Mouse (Mus musculus) heart, embryonic 15.5 days (tissue): Measurements from ENCODE around the gene Il18r1. TPM values are rescaled to one million over a fixed set of nuclear protein-coding genes. Genes with fewer than 3 reads are reported as not detected.

ENCODE experiments used
- ATAC-seq: fragments of 200-750 bp; cut with Nextera tagmentation; replicated peaks from 2 replicates; pipeline ENCODE4 v1.8.0; 2017; ENCODE audit warnings: low read depth, moderate TSS enrichment; ENCODE audit not compliant: insufficient number of reproducible peaks, insufficient read depth, low FRiP score
- H3K27ac ChIP-seq: fragments of 300-500 bp; sonication (generic); 2 replicates; pipeline ENCODE4 v1.5.1; 2015; ENCODE audit warnings: mild to moderate bottlenecking, inconsistent platforms
- H3K27me3 ChIP-seq: fragments of 300-500 bp; sonication (generic); 2 replicates; pipeline ENCODE4 v1.6.1; 2015; ENCODE audit warnings: inconsistent platforms
- H3K36me3 ChIP-seq: fragments of 300-500 bp; sonication (generic); 2 replicates; pipeline ENCODE4 v1.6.1; 2015; ENCODE audit warnings: mild to moderate bottlenecking, inconsistent platforms
- H3K4me1 ChIP-seq: fragments of 300-500 bp; sonication (generic); replicated peaks from 2 replicates; pipeline ENCODE4 v1.6.1; 2015; ENCODE audit warnings: inconsistent platforms
- H3K4me2 ChIP-seq: fragments of 300-500 bp; sonication (generic); 2 replicates; pipeline ENCODE4 v1.6.1; 2015; ENCODE audit warnings: inconsistent platforms, mild to moderate bottlenecking, moderate library complexity
- H3K4me3 ChIP-seq: fragments of 300-500 bp; sonication (generic); 2 replicates; pipeline ENCODE4 v1.5.1; 2015; ENCODE audit warnings: mild to moderate bottlenecking, inconsistent platforms
- H3K9ac ChIP-seq: fragments of 300-500 bp; sonication (generic); 2 replicates; pipeline ENCODE4 v1.6.1; 2015; ENCODE audit warnings: mild to moderate bottlenecking, inconsistent platforms
- H3K9me3 ChIP-seq: fragments of 300-500 bp; sonication (generic); replicated peaks from 2 replicates; pipeline ENCODE4 v1.6.1; 2016; ENCODE audit warnings: inconsistent platforms
- WGBS: fragments of 180-500 bp; shearing (Covaris S2); methylation state at CpG from one replicate; pipeline ENCODE4 v1.1.7; 2015; ENCODE audit warnings: mixed read lengths; 5-methylcytosine and 5-hydroxymethylcytosine counted together
- polyA plus RNA-seq: library from polyadenylated mRNA; unstranded; fragments of >200 nt; fragmentation: Nextera tagmentation; extraction: Ambion mirVana; gene quantifications from 2 replicates; pipeline ENCODE4 v1.2.1, GENCODE M21; 2015

Il18r1 gene
- polyA plus RNA-seq, 1 experiment from 2014 or later = 0.25 TPM

DNA sequence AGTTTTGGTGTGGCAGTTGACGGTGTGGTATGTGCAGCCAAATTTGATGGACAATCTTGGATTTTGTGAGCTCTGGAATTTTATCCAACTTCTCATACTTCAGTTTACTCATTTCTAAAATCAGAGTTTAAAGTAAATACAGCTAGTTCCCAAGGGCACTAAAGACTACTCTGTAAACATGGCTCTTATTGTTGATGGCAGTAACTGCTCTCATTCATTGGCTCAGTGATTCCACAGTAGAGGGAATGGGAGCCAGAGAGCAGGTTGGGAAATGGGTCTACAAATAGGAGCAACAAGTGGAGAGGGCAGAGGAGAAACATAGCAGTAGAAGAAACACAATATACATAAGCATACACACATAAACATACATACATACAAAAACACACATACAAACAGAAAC is 34.4 kb downstream of the Il18r1 start:
- Histone ChIP-seq H3K9me3 (no peaks in the 10 kb centered on the region), H3K9ac (no peak overlapping the region)
- WGBS = 84% methylated on average over 1 of the region's 1 CpGs

DNA sequence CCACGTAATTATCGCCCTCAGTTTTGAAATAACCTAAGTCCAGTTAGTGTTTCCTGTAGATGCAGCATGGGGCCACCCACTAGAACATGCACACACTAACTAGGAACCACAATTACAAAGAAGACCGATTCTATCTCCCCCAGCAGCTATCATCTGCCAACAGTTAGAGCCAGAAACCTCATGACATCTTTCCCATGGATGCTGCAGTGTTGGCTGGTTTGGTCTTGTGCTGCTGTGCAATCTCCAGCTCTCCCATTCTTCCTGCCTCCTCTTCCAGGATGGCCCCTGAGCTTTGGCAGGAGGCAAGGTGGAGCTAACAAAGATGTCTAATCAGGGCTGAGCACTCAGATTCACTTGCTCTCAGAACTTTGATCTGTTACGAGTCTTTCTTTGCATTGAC is 35.8 kb downstream of the Il18r1 start:
- H3K36me3 ChIP-seq = no peaks in the 10 kb centered on the region
- H3K4me2 ChIP-seq = no peak overlapping the region
- H3K4me3 ChIP-seq = no peak overlapping the region
- no peaks in the 10 kb centered on the region for H3K9me3 ChIP-seq
- no peak overlapping the region for H3K9ac ChIP-seq
- H3K4me1 ChIP-seq = no peaks in the 10 kb centered on the region
- H3K27ac ChIP-seq = no peak overlapping the region
- ATAC-seq = no peak
- H3K27me3 ChIP-seq = no peaks in the 10 kb centered on the region
- 75% methylated on average over 4 of the region's 4 CpGs for WGBS

More for the DNA sequence above, 34.4 kb downstream of the Il18r1 start:
- Histone ChIP-seq H3K27me3 (no peaks in the 10 kb centered on the region), H3K36me3 (no peaks in the 10 kb centered on the region), H3K27ac (no peak overlapping the region), H3K4me2 (no peak overlapping the region), H3K4me1 (no peaks in the 10 kb centered on the region), H3K4me3 (no peak overlapping the region)
- ATAC-seq = no peak

DNA sequence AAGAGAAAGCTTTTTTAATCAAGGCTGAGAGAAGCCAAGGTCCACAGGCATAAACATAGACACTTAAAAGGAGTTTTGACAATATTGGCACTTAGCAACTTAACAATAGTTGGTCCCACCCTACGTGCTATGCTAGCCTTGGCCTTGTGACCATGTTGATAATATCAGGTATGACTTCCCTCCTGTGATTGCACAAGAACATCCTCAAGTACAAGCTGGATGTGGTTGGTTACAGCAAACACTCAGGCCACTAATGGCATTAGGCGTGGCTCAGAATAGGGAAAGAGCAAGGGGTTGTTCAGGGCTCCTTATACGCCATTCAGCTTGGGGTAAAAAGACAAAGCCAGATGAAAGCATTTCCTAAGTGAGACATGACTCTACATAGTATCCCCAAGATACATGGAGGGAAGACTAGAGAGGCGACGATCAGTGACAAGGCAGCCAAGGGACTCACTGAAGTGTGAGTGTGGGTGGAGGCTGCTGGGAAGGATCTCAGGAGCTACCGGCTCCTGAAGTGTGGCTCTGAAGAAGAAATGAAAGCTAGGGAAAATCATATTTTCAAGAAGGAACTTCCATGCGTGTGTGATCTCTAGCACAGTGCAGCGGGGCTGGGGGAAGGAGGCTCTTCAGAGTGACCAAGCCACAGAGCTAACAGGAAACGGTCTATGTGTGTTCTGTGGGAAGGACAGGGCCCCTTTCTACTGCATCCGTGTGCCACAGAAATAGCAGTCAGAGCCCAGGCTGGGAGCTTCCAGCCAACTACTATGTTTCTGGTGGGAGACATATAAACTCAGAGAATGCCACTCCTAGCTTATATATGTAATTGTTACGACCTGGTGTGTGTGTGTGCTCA is 36.4 kb downstream of the Il18r1 start:
- no peak for ATAC-seq
- no peak overlapping the region for H3K27ac ChIP-seq
- WGBS = 72% methylated on average over 11 of the region's 11 CpGs

DNA sequence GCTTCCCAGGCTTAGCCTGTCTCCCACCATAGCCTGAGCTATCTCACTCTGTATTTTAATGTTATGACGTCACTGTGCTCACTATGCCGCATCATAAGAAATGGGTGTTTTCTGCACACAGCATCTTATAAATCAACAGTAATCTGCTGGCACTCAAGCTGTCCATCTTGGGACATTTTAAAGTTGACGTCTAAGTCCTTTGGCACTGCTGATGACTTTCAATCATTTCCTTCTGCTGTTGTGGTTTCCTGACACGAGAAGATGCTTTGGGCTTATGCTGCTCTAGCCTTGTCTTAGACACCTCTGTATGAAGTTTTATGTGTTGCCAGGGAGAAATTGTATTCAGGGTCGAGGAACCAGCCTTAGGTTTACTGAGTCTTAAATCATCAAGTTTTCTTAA is 39.2 kb downstream of the Il18r1 start:
- Histone ChIP-seq H3K9ac (no peak overlapping the region), H3K4me1 (no peaks in the 10 kb centered on the region), H3K27me3 (no peaks in the 10 kb centered on the region), H3K36me3 (no peaks in the 10 kb centered on the region), H3K27ac (no peak overlapping the region), H3K9me3 (no peaks in the 10 kb centered on the region), H3K4me2 (no peak overlapping the region), H3K4me3 (no peak overlapping the region)
- 70% methylated on average over 5 of the region's 5 CpGs for WGBS
- ATAC-seq = no peak

More for the DNA sequence above, 36.4 kb downstream of the Il18r1 start:
- Histone ChIP-seq H3K36me3 (no peaks in the 10 kb centered on the region), H3K9me3 (no peaks in the 10 kb centered on the region), H3K9ac (no peak overlapping the region), H3K4me2 (no peak overlapping the region), H3K4me3 (no peak overlapping the region), H3K27me3 (no peaks in the 10 kb centered on the region), H3K4me1 (no peaks in the 10 kb centered on the region)

DNA sequence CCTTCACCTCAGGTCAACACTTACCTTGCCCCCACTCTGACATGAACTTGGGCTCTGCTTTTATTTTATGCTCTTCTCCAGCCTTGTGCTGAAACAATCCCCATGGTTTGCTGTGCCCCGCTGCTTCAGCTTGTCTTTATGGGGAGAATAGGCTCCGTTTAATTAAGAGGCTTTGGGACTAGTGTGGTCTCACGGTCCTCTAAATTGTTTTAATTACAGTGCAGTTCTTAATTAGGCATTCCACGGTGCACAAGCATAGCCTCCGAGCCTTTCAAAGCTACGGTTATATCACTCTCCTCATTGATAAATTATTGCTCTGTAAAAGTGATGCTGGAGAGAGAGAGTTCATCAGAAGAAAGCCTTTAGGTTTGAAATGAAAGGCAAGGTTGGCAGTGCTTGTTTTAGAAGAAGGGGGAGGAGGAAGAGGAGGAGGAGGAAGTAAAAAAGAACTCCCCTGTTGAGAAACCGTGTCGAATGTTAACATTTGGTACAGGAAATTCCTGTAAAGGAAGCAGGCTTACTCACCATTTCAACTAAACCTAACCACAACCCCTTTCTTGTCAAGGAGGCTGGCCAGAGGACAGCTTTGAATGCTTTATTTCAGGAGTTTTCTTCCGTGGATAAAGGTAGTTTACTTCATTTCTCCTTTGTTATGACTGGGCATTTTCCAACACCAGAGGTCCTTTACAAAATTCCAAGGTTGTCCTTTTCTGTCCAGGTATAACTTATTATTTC is 49.7 kb downstream of the Il18r1 start, which contains the start of gene Il18rap:
Gene Il18rap (plus strand): TSS at position 512 of the 735 bp plus-strand sequence.
- Histone ChIP-seq H3K27me3 (no peaks in the 10 kb centered on the region), H3K36me3 (no peaks in the 10 kb centered on the region), H3K4me1 (no peaks in the 10 kb centered on the region), H3K27ac (no peak within 1 kb of the TSS), H3K9me3 (no peaks in the 10 kb centered on the region), H3K4me2 (no peak within 1 kb of the TSS), H3K4me3 (no peak within 1 kb of the TSS), H3K9ac (no peak within 1 kb of the TSS)
- no peak for ATAC-seq
- 54% methylated on average over 9 of the region's 9 CpGs for WGBS

DNA sequence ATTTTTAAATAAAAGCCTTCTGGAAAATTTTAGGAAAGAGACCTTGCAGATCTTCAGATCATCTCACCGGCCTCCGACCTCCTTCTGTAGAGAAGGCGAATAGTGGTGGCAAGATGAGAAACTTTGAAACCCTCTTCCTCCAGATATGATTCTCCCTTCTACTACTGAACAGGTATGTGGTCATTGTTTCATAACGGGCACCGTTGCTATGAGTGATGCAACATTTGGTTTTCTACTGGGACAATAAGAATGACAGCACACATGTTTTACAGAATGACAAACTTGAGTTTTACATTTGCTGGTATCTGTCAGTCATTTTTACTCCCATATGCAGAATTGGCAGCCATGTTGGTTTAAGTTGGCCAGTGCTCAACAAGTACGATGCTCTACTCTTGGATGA is 51.0 kb downstream of the Il18r1 start:
- H3K4me1 ChIP-seq = no peaks in the 10 kb centered on the region
- no peak overlapping the region for H3K4me3 ChIP-seq
- no peaks in the 10 kb centered on the region for H3K27me3 ChIP-seq
- no peaks in the 10 kb centered on the region for H3K9me3 ChIP-seq
- H3K9ac ChIP-seq = no peak overlapping the region
- H3K36me3 ChIP-seq = no peaks in the 10 kb centered on the region
- no peak overlapping the region for H3K27ac ChIP-seq
- 81% methylated on average over 6 of the region's 6 CpGs for WGBS
- no peak for ATAC-seq
- no peak overlapping the region for H3K4me2 ChIP-seq

DNA sequence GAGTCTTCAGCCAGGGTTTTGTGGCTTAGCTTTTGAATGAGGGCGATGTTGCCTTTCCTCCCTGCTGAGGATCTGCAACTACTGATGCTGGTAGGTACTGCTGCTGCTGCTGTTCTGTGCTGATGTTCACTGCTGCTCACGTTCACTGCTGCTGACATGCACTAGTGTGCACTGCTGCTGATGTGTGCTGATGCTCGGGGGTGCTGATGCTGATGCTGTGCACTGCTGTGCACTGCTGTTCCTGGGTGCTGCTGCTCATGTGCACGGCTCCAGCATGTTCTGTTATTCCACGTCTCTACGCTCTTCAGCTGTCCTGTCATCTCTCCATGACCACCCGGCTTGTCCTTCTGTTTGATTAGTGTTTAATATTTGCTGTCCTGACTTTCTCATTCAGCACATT is 57.6 kb downstream of the Il18r1 start:
- H3K4me2 ChIP-seq = no peak overlapping the region
- H3K9me3 ChIP-seq = no peaks in the 10 kb centered on the region
- H3K4me3 ChIP-seq = no peak overlapping the region
- no peaks in the 10 kb centered on the region for H3K4me1 ChIP-seq
- no peak for ATAC-seq
- WGBS = 79% methylated on average over 7 of the region's 7 CpGs
- H3K27me3 ChIP-seq = no peaks in the 10 kb centered on the region
- H3K9ac ChIP-seq = no peak overlapping the region
- no peaks in the 10 kb centered on the region for H3K36me3 ChIP-seq
- H3K27ac ChIP-seq = no peak overlapping the region

DNA sequence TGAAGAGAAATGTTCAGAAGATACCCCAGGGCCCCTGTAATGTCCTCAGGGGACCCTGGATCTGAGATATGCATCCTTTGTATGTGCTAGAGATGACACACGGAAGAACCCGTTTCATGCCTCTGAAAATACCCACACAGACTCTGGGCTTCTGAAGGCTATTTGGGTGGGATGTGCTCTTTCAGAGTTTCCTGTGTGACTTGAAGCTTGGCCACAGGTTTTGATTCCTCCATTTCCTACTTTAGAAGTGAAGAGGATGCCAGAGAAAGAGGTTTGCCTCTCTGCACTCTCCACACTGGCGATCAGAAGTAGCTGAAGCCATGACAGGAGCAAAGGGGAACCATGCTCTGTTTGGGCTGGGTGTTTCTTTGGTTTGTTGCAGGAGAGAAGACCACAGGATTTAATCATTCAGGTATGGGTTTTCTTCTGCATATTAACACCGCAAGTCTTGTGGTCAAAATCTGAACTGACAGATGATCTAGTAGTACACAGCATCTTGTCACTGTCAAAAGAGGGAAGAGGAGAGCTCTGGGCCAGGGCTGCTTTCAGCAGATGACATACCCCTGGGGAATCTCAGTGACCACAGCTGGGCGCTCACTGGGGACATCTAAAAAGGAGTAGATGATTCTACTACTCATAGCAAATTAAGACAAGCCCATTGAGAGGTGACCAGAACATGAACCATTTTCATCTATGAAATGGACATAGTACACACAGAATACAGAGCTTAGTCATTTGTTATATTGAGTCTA is 58.8 kb downstream of the Il18r1 start:
- H3K4me3 ChIP-seq = no peak overlapping the region
- no peaks in the 10 kb centered on the region for H3K4me1 ChIP-seq

DNA sequence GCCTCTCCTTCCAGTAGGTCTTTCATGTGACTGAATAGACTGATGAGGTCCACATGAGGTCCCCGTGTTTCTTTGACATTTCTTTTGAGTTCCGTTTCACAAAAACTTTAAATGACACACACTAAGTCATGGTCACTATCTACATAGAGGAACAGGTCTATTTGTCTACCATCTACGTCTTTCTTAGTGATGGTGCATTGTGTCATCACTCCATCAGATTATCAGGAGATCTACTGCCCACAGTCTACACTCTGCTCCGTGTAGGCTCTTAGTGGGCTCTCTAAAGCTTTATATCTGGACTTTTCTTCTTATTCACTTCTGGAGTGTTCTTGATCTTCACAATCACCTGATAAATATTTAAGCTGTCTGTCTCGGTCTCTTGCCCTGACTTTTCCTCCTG is 63.9 kb downstream of the Il18r1 start:
- 76% methylated on average over 5 of the region's 5 CpGs for WGBS
- Histone ChIP-seq H3K9me3 (no peaks in the 10 kb centered on the region), H3K27ac (no peak overlapping the region), H3K36me3 (no peaks in the 10 kb centered on the region), H3K27me3 (no peaks in the 10 kb centered on the region), H3K4me2 (no peak overlapping the region), H3K4me3 (no peak overlapping the region), H3K4me1 (no peaks in the 10 kb centered on the region), H3K9ac (no peak overlapping the region)
- ATAC-seq = no peak

More for the DNA sequence above, 58.8 kb downstream of the Il18r1 start:
- Histone ChIP-seq H3K36me3 (no peaks in the 10 kb centered on the region), H3K9ac (no peak overlapping the region), H3K27me3 (no peaks in the 10 kb centered on the region), H3K4me2 (no peak overlapping the region), H3K9me3 (no peaks in the 10 kb centered on the region), H3K27ac (no peak overlapping the region)
- ATAC-seq = no peak
- 76% methylated on average over 5 of the region's 5 CpGs for WGBS

DNA sequence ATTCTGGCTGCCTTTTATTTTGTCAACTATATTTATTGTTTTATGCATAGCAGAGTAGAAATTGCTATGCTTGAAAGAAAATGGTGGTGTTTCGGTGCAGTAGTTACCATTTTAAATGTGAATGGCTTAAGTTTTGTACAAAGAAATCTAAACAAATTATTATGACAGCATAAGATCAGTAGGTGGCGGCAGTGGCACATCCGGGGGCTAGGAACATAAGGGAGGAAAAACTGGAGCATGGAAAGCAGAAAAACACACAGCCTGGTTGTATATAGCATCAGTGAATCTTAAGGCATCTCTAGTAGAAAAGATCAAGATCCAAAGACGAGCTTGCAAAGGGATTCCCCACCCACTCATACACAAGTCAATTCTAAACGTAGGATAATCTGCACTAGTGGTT is 72.2 kb downstream of the Il18r1 start:
- WGBS = 75% methylated on average over 5 of the region's 5 CpGs
- no peaks in the 10 kb centered on the region for H3K36me3 ChIP-seq
- H3K9ac ChIP-seq = no peak overlapping the region
- no peaks in the 10 kb centered on the region for H3K4me1 ChIP-seq
- H3K4me2 ChIP-seq = no peak overlapping the region
- H3K27ac ChIP-seq = no peak overlapping the region
- H3K27me3 ChIP-seq = no peaks in the 10 kb centered on the region
- no peaks in the 10 kb centered on the region for H3K9me3 ChIP-seq
- no peak overlapping the region for H3K4me3 ChIP-seq
- ATAC-seq = no peak

DNA sequence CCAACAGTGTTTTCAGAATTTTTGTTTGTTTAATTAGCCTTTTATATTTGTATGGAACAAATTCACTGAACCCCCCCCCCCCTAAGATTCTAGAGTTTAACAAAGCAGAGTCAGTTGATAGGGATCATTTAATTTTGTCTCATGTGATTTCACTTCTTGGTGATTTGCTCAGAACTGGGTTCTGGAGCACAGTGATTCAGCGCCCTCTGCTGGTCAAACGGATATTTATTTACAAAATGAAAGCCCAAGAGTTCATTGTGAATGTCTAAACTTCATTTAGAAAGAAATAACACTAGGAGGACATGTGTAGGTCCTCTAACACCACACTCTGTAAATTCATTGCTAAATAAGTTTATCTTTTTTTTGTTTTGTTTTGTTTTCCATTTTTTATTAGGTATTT is 79.3 kb downstream of the Il18r1 start:
- no peak for ATAC-seq
- 0% methylated on average over 2 of the region's 2 CpGs for WGBS
- H3K27ac ChIP-seq = no peak overlapping the region
- no peak overlapping the region for H3K4me2 ChIP-seq
- H3K9ac ChIP-seq = no peak overlapping the region
- no peak overlapping the region for H3K4me3 ChIP-seq
- H3K27me3 ChIP-seq = no peaks in the 10 kb centered on the region
- H3K9me3 ChIP-seq = no peaks in the 10 kb centered on the region
- no peaks in the 10 kb centered on the region for H3K4me1 ChIP-seq
- H3K36me3 ChIP-seq = no peaks in the 10 kb centered on the region
